Mouse (Mus musculus) G1E (cell line): ENCODE measurements around the gene Sh3kbp1.

Source experiments
- CTCF ChIP-seq: IDR thresholded peaks from 2 replicates; pipeline ENCODE4 v1.5.1; 2012; ENCODE audit warnings: low read depth, low read length, inconsistent platforms, mixed read lengths
- GATA1 ChIP-seq: IDR thresholded peaks from 2 replicates; pipeline ENCODE4 v1.6.1; 2012; ENCODE audit warnings: borderline replicate concordance, low read length, inconsistent platforms, mixed read lengths

GRCm38 (mm10) chrX:159961385-159961784 is 334.3 kb downstream of the Sh3kbp1 start:
- TF ChIP-seq CTCF (no peak), GATA1 (no peak)
